Mouse (Mus musculus): ENCODE data around the gene Rhoa. TPM values are rescaled to one million over a fixed set of nuclear protein-coding genes. Genes with fewer than 3 reads are reported as not detected.
"Not testable (repeated sequence)": the region's sequence is repeated elsewhere in the genome, so short reads cannot be mapped to it uniquely, and the experiment has no call there.

Gene Rhoa
- polyA plus RNA-seq, 1 experiment from 2014 or later, result 224 TPM

- H3K27me3 ChIP-seq (ENCODE audit: control insufficient read depth, insufficient read depth, low read length), result no peaks in the 10 kb centered on the region
- H3K4me1 ChIP-seq (ENCODE audit: control insufficient read depth, insufficient read depth, low read length), result no peaks in the 10 kb centered on the region
- no peak overlapping the region for H3K4me3 ChIP-seq (replicated peaks; ENCODE audit: low read depth, low read length)
- no peaks in the 10 kb centered on the region for H3K9me3 ChIP-seq (ENCODE audit: control insufficient read depth, low read length)
- no peaks in the 10 kb centered on the region for H3K36me3 ChIP-seq (ENCODE audit: control insufficient read depth, insufficient read depth, low read length)
- peak; percentile 42 for DNase-seq
- no peak overlapping the region for H3K9ac ChIP-seq (replicated peaks; ENCODE audit: low read length)
- 62% methylated on average over 10 of the region's 10 CpGs for WGBS
- no peak for ATAC-seq (ENCODE audit: low FRiP score, low TSS enrichment)
- no peak overlapping the region for H3K27ac ChIP-seq (replicated peaks; ENCODE audit: low read depth, low read length)
- no peak overlapping the region for H3K4me2 ChIP-seq (ENCODE audit: low read length)
Observed at GRCm38 (mm10) chr9:108278697-108279450, 27.1 kb upstream of the Rhoa start.

GRCm38 (mm10) chr9:108280071-108280828, 25.7 kb upstream of the Rhoa start:
- H3K4me3 ChIP-seq (replicated peaks; ENCODE audit: low read depth, low read length), result no peak overlapping the region
- no peaks in the 10 kb centered on the region for H3K27me3 ChIP-seq (ENCODE audit: control insufficient read depth, insufficient read depth, low read length)
- ATAC-seq (ENCODE audit: low FRiP score, low TSS enrichment), result no peak
- 52% methylated on average over 8 of the region's 8 CpGs for WGBS
- no peaks in the 10 kb centered on the region for H3K4me1 ChIP-seq (ENCODE audit: control insufficient read depth, insufficient read depth, low read length)
- no peaks in the 10 kb centered on the region for H3K9me3 ChIP-seq (ENCODE audit: control insufficient read depth, low read length)
- H3K36me3 ChIP-seq (ENCODE audit: control insufficient read depth, insufficient read depth, low read length), result no peaks in the 10 kb centered on the region
- no peak overlapping the region for H3K9ac ChIP-seq (replicated peaks; ENCODE audit: low read length)
- no peak overlapping the region for H3K27ac ChIP-seq (replicated peaks; ENCODE audit: low read depth, low read length)
- peak; percentile 38 for DNase-seq
- no peak overlapping the region for H3K4me2 ChIP-seq (ENCODE audit: low read length)

- peak; percentile 88 for DNase-seq
- 13% methylated on average over 6 of the region's 6 CpGs for WGBS
- ATAC-seq (ENCODE audit: low FRiP score, low TSS enrichment), result no peak
- Histone ChIP-seq H3K9me3 (ENCODE audit: control insufficient read depth, low read length) (no peaks in the 10 kb centered on the region), H3K9ac (replicated peaks; ENCODE audit: low read length) (no peak overlapping the region), H3K27ac (replicated peaks; ENCODE audit: low read depth, low read length) (no peak overlapping the region), H3K36me3 (ENCODE audit: control insufficient read depth, insufficient read depth, low read length) (no peaks in the 10 kb centered on the region), H3K4me3 (replicated peaks; ENCODE audit: low read depth, low read length) (no peak overlapping the region), H3K27me3 (ENCODE audit: control insufficient read depth, insufficient read depth, low read length) (no peaks in the 10 kb centered on the region), H3K4me2 (ENCODE audit: low read length) (no peak overlapping the region), H3K4me1 (ENCODE audit: control insufficient read depth, insufficient read depth, low read length) (no peaks in the 10 kb centered on the region)
Observed at GRCm38 (mm10) chr9:108284410-108284809, 21.5 kb upstream of the Rhoa start.

GRCm38 (mm10) chr9:108287526-108288238, 18.2 kb upstream of the Rhoa start:
- not testable (repeated sequence) for H3K27me3 ChIP-seq (ENCODE audit: control insufficient read depth, insufficient read depth, low read length); H3K9ac ChIP-seq (replicated peaks; ENCODE audit: low read length); H3K4me3 ChIP-seq (replicated peaks; ENCODE audit: low read depth, low read length); H3K27ac ChIP-seq (replicated peaks; ENCODE audit: low read depth, low read length); ATAC-seq (ENCODE audit: low FRiP score, low TSS enrichment); H3K4me2 ChIP-seq (ENCODE audit: low read length); DNase-seq; H3K36me3 ChIP-seq (ENCODE audit: control insufficient read depth, insufficient read depth, low read length); H3K4me1 ChIP-seq (ENCODE audit: control insufficient read depth, insufficient read depth, low read length); H3K9me3 ChIP-seq (ENCODE audit: control insufficient read depth, low read length)
- WGBS, result 94% methylated on average over 4 of the region's 6 CpGs

- WGBS, result 71% methylated on average over 2 of the region's 2 CpGs
- Histone ChIP-seq H3K27ac (replicated peaks; ENCODE audit: low read depth, low read length) (peak overlapping the region; percentile 88; the same call in 1 of the 2 replicates), H3K36me3 (ENCODE audit: control insufficient read depth, insufficient read depth, low read length) (peaks cover 9% of the 10 kb centered on the region), H3K27me3 (ENCODE audit: control insufficient read depth, insufficient read depth, low read length) (no peaks in the 10 kb centered on the region), H3K4me1 (ENCODE audit: control insufficient read depth, insufficient read depth, low read length) (peaks cover 8% of the 10 kb centered on the region), H3K9me3 (ENCODE audit: control insufficient read depth, low read length) (no peaks in the 10 kb centered on the region), H3K4me3 (replicated peaks; ENCODE audit: low read depth, low read length) (peak overlapping the region; percentile 52), H3K4me2 (ENCODE audit: low read length) (peak overlapping the region; percentile 51), H3K9ac (replicated peaks; ENCODE audit: low read length) (peak overlapping the region; percentile 54; the same call in 1 of the 2 replicates)
- no peak for DNase-seq
- no peak for ATAC-seq (ENCODE audit: low FRiP score, low TSS enrichment)
Observed at GRCm38 (mm10) chr9:108289347-108289746, 16.6 kb upstream of the Rhoa start.

- peaks cover 18% of the 10 kb centered on the region for H3K36me3 ChIP-seq (ENCODE audit: control insufficient read depth, insufficient read depth, low read length)
- under 1% methylated on average over 32 of the region's 32 CpGs for WGBS
- peak within 1 kb of the TSS; percentile 52 for H3K4me3 ChIP-seq (replicated peaks; ENCODE audit: low read depth, low read length)
- peak; percentile 97 for DNase-seq
- H3K27me3 ChIP-seq (ENCODE audit: control insufficient read depth, insufficient read depth, low read length), result no peaks in the 10 kb centered on the region
- H3K9me3 ChIP-seq (ENCODE audit: control insufficient read depth, low read length), result no peaks in the 10 kb centered on the region
- peak; percentile 97 for ATAC-seq (ENCODE audit: low FRiP score, low TSS enrichment)
- H3K4me2 ChIP-seq (ENCODE audit: low read length), result peak within 1 kb of the TSS; percentile 68
- peaks cover 8% of the 10 kb centered on the region for H3K4me1 ChIP-seq (ENCODE audit: control insufficient read depth, insufficient read depth, low read length)
- H3K9ac ChIP-seq (replicated peaks; ENCODE audit: low read length), result peak within 1 kb of the TSS; percentile 65
- H3K27ac ChIP-seq (replicated peaks; ENCODE audit: low read depth, low read length), result peak within 1 kb of the TSS; percentile 88
Observed at GRCm38 (mm10) chr9:108290016-108290750, 15.7 kb upstream of the Rhoa start, which contains the start of gene Nicn1. Nicn1 (plus strand) TSS chr9:108290429.

- DNase-seq, result no peak
- Histone ChIP-seq H3K4me2 (ENCODE audit: low read length) (peak overlapping the region; percentile 68), H3K4me1 (ENCODE audit: control insufficient read depth, insufficient read depth, low read length) (peaks cover 8% of the 10 kb centered on the region), H3K9ac (replicated peaks; ENCODE audit: low read length) (peak overlapping the region; percentile 65), H3K27me3 (ENCODE audit: control insufficient read depth, insufficient read depth, low read length) (no peaks in the 10 kb centered on the region), H3K27ac (replicated peaks; ENCODE audit: low read depth, low read length) (peak overlapping the region; percentile 76), H3K4me3 (replicated peaks; ENCODE audit: low read depth, low read length) (peak overlapping the region; percentile 52), H3K9me3 (ENCODE audit: control insufficient read depth, low read length) (no peaks in the 10 kb centered on the region), H3K36me3 (ENCODE audit: control insufficient read depth, insufficient read depth, low read length) (peaks cover 24% of the 10 kb centered on the region)
- 36% methylated on average over 6 of the region's 6 CpGs for WGBS
- no peak for ATAC-seq (ENCODE audit: low FRiP score, low TSS enrichment)
Observed at GRCm38 (mm10) chr9:108290773-108291172, 15.2 kb upstream of the Rhoa start.
